Mouse (Mus musculus): ENCODE measurements around the gene Olfr767. TPM values are rescaled to one million over a fixed set of nuclear protein-coding genes. Genes with fewer than 3 reads are reported as not detected.
A peak's percentile ranks its signal among the peaks of the same experiment; 100 is the strongest.
"Not testable (repeated sequence)": the region's sequence is repeated elsewhere in the genome, so short reads cannot be mapped to it uniquely, and the experiment has no call there.

Gene Olfr767
- not detected in 2 replicates for polyA plus RNA-seq (2014; fragmentation: Nextera tagmentation; extraction: Ambion mirVana)

GRCm38 (mm10) chr10:129082810-129083209, at the start of gene Olfr767:
Gene Olfr767 (minus strand): TSS chr10:129082910.
- not testable (repeated sequence) for H3K4me1 ChIP-seq (ENCODE audit: control insufficient read depth, insufficient read depth, low read length); ATAC-seq; H3K9ac ChIP-seq (ENCODE audit: low read length); H3K4me2 ChIP-seq (ENCODE audit: low read length); H3K36me3 ChIP-seq (ENCODE audit: control insufficient read depth, insufficient read depth, low read length); H3K27ac ChIP-seq (ENCODE audit: low read depth, low read length); DNase-seq (ENCODE audit: low spot score); H3K27me3 ChIP-seq (replicated peaks; ENCODE audit: control insufficient read depth, insufficient read depth, low read length); H3K9me3 ChIP-seq (replicated peaks; ENCODE audit: control insufficient read depth, low read length); H3K4me3 ChIP-seq (ENCODE audit: low read depth, low read length)

GRCm38 (mm10) chr10:129117761-129118160, 35.1 kb upstream of the Olfr767 start, which contains the start of gene Olfr769:
Gene Olfr769 (minus strand): TSS chr10:129117861.
- H3K9me3 ChIP-seq (replicated peaks; ENCODE audit: control insufficient read depth, low read length): no peaks in the 10 kb centered on the region
- no peaks in the 10 kb centered on the region for H3K27me3 ChIP-seq (replicated peaks; ENCODE audit: control insufficient read depth, insufficient read depth, low read length)
- DNase-seq (ENCODE audit: low spot score) (no peak), ATAC-seq (no peak)
- no peak within 1 kb of the TSS for H3K4me3 ChIP-seq (ENCODE audit: low read depth, low read length)
- H3K27ac ChIP-seq (ENCODE audit: low read depth, low read length): no peak within 1 kb of the TSS
- no peak within 1 kb of the TSS for H3K9ac ChIP-seq (ENCODE audit: low read length)
- WGBS: 96% methylated on average over 2 of the region's 2 CpGs
- no peaks in the 10 kb centered on the region for H3K36me3 ChIP-seq (ENCODE audit: control insufficient read depth, insufficient read depth, low read length)
- no peak within 1 kb of the TSS for H3K4me2 ChIP-seq (ENCODE audit: low read length)
- H3K4me1 ChIP-seq (ENCODE audit: control insufficient read depth, insufficient read depth, low read length): no peaks in the 10 kb centered on the region

- Histone ChIP-seq H3K9ac (ENCODE audit: low read length) (no peak overlapping the region), H3K27me3 (replicated peaks; ENCODE audit: control insufficient read depth, insufficient read depth, low read length) (no peaks in the 10 kb centered on the region), H3K27ac (ENCODE audit: low read depth, low read length) (no peak overlapping the region), H3K9me3 (replicated peaks; ENCODE audit: control insufficient read depth, low read length) (no peaks in the 10 kb centered on the region), H3K4me1 (ENCODE audit: control insufficient read depth, insufficient read depth, low read length) (no peaks in the 10 kb centered on the region), H3K4me2 (ENCODE audit: low read length) (no peak overlapping the region), H3K4me3 (ENCODE audit: low read depth, low read length) (no peak overlapping the region), H3K36me3 (ENCODE audit: control insufficient read depth, insufficient read depth, low read length) (no peaks in the 10 kb centered on the region)
- WGBS: 96% methylated on average over 3 of the region's 3 CpGs
- ATAC-seq (no peak), DNase-seq (ENCODE audit: low spot score) (no peak)
Measured at GRCm38 (mm10) chr10:129115146-129115545, 32.4 kb upstream of the Olfr767 start.

- ATAC-seq (no peak), DNase-seq (ENCODE audit: low spot score) (no peak)
- H3K4me3 ChIP-seq (ENCODE audit: low read depth, low read length): no peak overlapping the region
- H3K9me3 ChIP-seq (replicated peaks; ENCODE audit: control insufficient read depth, low read length): no peaks in the 10 kb centered on the region
- no peaks in the 10 kb centered on the region for H3K36me3 ChIP-seq (ENCODE audit: control insufficient read depth, insufficient read depth, low read length)
- no peaks in the 10 kb centered on the region for H3K4me1 ChIP-seq (ENCODE audit: control insufficient read depth, insufficient read depth, low read length)
- no peaks in the 10 kb centered on the region for H3K27me3 ChIP-seq (replicated peaks; ENCODE audit: control insufficient read depth, insufficient read depth, low read length)
- WGBS: 48% methylated on average over 3 of the region's 3 CpGs
- H3K9ac ChIP-seq (ENCODE audit: low read length): no peak overlapping the region
- H3K4me2 ChIP-seq (ENCODE audit: low read length): no peak overlapping the region
- no peak overlapping the region for H3K27ac ChIP-seq (ENCODE audit: low read depth, low read length)
Measured at GRCm38 (mm10) chr10:129101231-129101630, 18.5 kb upstream of the Olfr767 start.

GRCm38 (mm10) chr10:129099275-129099674, 16.6 kb upstream of the Olfr767 start, which contains the start of gene Olfr768:
Gene Olfr768 (minus strand): TSS chr10:129099375.
- Histone ChIP-seq H3K9ac (ENCODE audit: low read length) (no peak within 1 kb of the TSS), H3K4me3 (ENCODE audit: low read depth, low read length) (no peak within 1 kb of the TSS), H3K4me1 (ENCODE audit: control insufficient read depth, insufficient read depth, low read length) (no peaks in the 10 kb centered on the region), H3K27ac (ENCODE audit: low read depth, low read length) (no peak within 1 kb of the TSS), H3K9me3 (replicated peaks; ENCODE audit: control insufficient read depth, low read length) (no peaks in the 10 kb centered on the region), H3K36me3 (ENCODE audit: control insufficient read depth, insufficient read depth, low read length) (no peaks in the 10 kb centered on the region), H3K4me2 (ENCODE audit: low read length) (no peak within 1 kb of the TSS), H3K27me3 (replicated peaks; ENCODE audit: control insufficient read depth, insufficient read depth, low read length) (no peaks in the 10 kb centered on the region)
- DNase-seq (ENCODE audit: low spot score) (no peak), ATAC-seq (no peak)
- WGBS: 87% methylated on average over 1 of the region's 1 CpGs

GRCm38 (mm10) chr10:129068877-129069276, 13.8 kb downstream of the Olfr767 start, which contains the start of gene Olfr766-ps1:
Gene Olfr766-ps1 (minus strand): TSS chr10:129068977.
- ATAC-seq (no peak), DNase-seq (ENCODE audit: low spot score) (peak; percentile 0)
- no peak within 1 kb of the TSS for H3K4me3 ChIP-seq (ENCODE audit: low read depth, low read length)
- H3K4me2 ChIP-seq (ENCODE audit: low read length): no peak within 1 kb of the TSS
- H3K27ac ChIP-seq (ENCODE audit: low read depth, low read length): no peak within 1 kb of the TSS
- no peaks in the 10 kb centered on the region for H3K27me3 ChIP-seq (replicated peaks; ENCODE audit: control insufficient read depth, insufficient read depth, low read length)
- no peaks in the 10 kb centered on the region for H3K36me3 ChIP-seq (ENCODE audit: control insufficient read depth, insufficient read depth, low read length)
- no peak within 1 kb of the TSS for H3K9ac ChIP-seq (ENCODE audit: low read length)
- no peaks in the 10 kb centered on the region for H3K9me3 ChIP-seq (replicated peaks; ENCODE audit: control insufficient read depth, low read length)
- WGBS: 51% methylated on average over 2 of the region's 2 CpGs
- H3K4me1 ChIP-seq (ENCODE audit: control insufficient read depth, insufficient read depth, low read length): no peaks in the 10 kb centered on the region

- not testable (repeated sequence) for H3K27ac ChIP-seq (ENCODE audit: low read depth, low read length); DNase-seq (ENCODE audit: low spot score); ATAC-seq; H3K9me3 ChIP-seq (replicated peaks; ENCODE audit: control insufficient read depth, low read length); H3K4me3 ChIP-seq (ENCODE audit: low read depth, low read length); H3K4me1 ChIP-seq (ENCODE audit: control insufficient read depth, insufficient read depth, low read length); H3K9ac ChIP-seq (ENCODE audit: low read length); H3K36me3 ChIP-seq (ENCODE audit: control insufficient read depth, insufficient read depth, low read length); H3K4me2 ChIP-seq (ENCODE audit: low read length); H3K27me3 ChIP-seq (replicated peaks; ENCODE audit: control insufficient read depth, insufficient read depth, low read length)
Measured at GRCm38 (mm10) chr10:129049898-129050297, 32.8 kb downstream of the Olfr767 start, which contains the start of gene Olfr765. Gene Olfr765 (minus strand): TSS chr10:129049998.

- Histone ChIP-seq H3K4me1 (ENCODE audit: control insufficient read depth, insufficient read depth, low read length) (no peaks in the 10 kb centered on the region), H3K4me2 (ENCODE audit: low read length) (no peak within 1 kb of the TSS), H3K9ac (ENCODE audit: low read length) (no peak within 1 kb of the TSS), H3K9me3 (replicated peaks; ENCODE audit: control insufficient read depth, low read length) (no peaks in the 10 kb centered on the region), H3K36me3 (ENCODE audit: control insufficient read depth, insufficient read depth, low read length) (no peaks in the 10 kb centered on the region), H3K4me3 (ENCODE audit: low read depth, low read length) (no peak within 1 kb of the TSS), H3K27me3 (replicated peaks; ENCODE audit: control insufficient read depth, insufficient read depth, low read length) (no peaks in the 10 kb centered on the region), H3K27ac (ENCODE audit: low read depth, low read length) (no peak within 1 kb of the TSS)
- ATAC-seq: no peak
- WGBS: 79% methylated on average over 3 of the region's 3 CpGs
- DNase-seq (ENCODE audit: low spot score): no peak
Measured at GRCm38 (mm10) chr10:129039796-129040195, 42.9 kb downstream of the Olfr767 start, which contains the start of gene Olfr764-ps1. Gene Olfr764-ps1 (minus strand): TSS chr10:129039896.

GRCm38 (mm10) chr10:129028343-129028742, 54.4 kb downstream of the Olfr767 start:
- DNase-seq (ENCODE audit: low spot score) (no peak), ATAC-seq (no peak)
- Histone ChIP-seq H3K27ac (ENCODE audit: low read depth, low read length) (no peak overlapping the region), H3K9ac (ENCODE audit: low read length) (no peak overlapping the region), H3K4me3 (ENCODE audit: low read depth, low read length) (no peak overlapping the region), H3K9me3 (replicated peaks; ENCODE audit: control insufficient read depth, low read length) (no peaks in the 10 kb centered on the region), H3K4me1 (ENCODE audit: control insufficient read depth, insufficient read depth, low read length) (no peaks in the 10 kb centered on the region), H3K4me2 (ENCODE audit: low read length) (no peak overlapping the region), H3K27me3 (replicated peaks; ENCODE audit: control insufficient read depth, insufficient read depth, low read length) (no peaks in the 10 kb centered on the region), H3K36me3 (ENCODE audit: control insufficient read depth, insufficient read depth, low read length) (no peaks in the 10 kb centered on the region)
- 86% methylated on average over 2 of the region's 2 CpGs for WGBS

Data from forebrain, embryonic 14.5 days (tissue).